Mouse (Mus musculus) heart, embryonic 14.5 days (tissue): ENCODE data around the gene Clasrp. TPM values are rescaled to one million over a fixed set of nuclear protein-coding genes. Genes with fewer than 3 reads are reported as not detected.

Source experiments
- ATAC-seq: fragments of 200-750 bp; cut with Nextera tagmentation; 2 replicates; pipeline ENCODE4 v1.8.0; 2017; ENCODE audit warnings: low read depth, moderate TSS enrichment; ENCODE audit not compliant: insufficient number of reproducible peaks, insufficient read depth, low FRiP score
- H3K27ac ChIP-seq, 2 experiments: fragments of 200-500 bp in 1 of 2; fragments of 300-500 bp in 1 of 2; sonication (generic) in 1 of 2; replicated peaks in 1 of 2; 2 replicates each; pipeline ENCODE4 v1.5.1; 2012 to 2014; ENCODE audit warnings: low read depth in 2 of 2, low read length in 2 of 2, control low read depth in 1 of 2, mild to moderate bottlenecking in 1 of 2, mixed read lengths in 1 of 2; ENCODE audit not compliant: control insufficient read depth in 1 of 2, insufficient read depth in 1 of 2
- H3K27me3 ChIP-seq: fragments of 300-500 bp; sonication (generic); 2 replicates; pipeline ENCODE4 v1.6.1; 2014; ENCODE audit warnings: mild to moderate bottlenecking, low read length, control low read depth; ENCODE audit not compliant: control insufficient read depth, insufficient read depth
- H3K36me3 ChIP-seq: fragments of 300-500 bp; sonication (generic); 2 replicates; pipeline ENCODE4 v1.6.1; 2014; ENCODE audit warnings: mild to moderate bottlenecking, control low read depth, low read length, mixed read lengths; ENCODE audit not compliant: control insufficient read depth, insufficient read depth
- H3K4me1 ChIP-seq, 2 experiments: fragments of 200-500 bp in 1 of 2; fragments of 300-500 bp in 1 of 2; sonication (generic) in 1 of 2; 2 replicates each; pipeline ENCODE4 v1.6.1; 2012 to 2014; ENCODE audit warnings: low read length in 2 of 2, control low read depth in 1 of 2, mixed read lengths in 1 of 2; ENCODE audit not compliant: control insufficient read depth in 2 of 2, insufficient read depth in 2 of 2
- H3K4me2 ChIP-seq: fragments of 300-500 bp; sonication (generic); 2 replicates; pipeline ENCODE4 v1.6.1; 2014; ENCODE audit warnings: mild to moderate bottlenecking, low read length
- H3K4me3 ChIP-seq, 2 experiments: fragments of 200-500 bp in 1 of 2; fragments of 300-500 bp in 1 of 2; sonication (generic) in 1 of 2; 2 replicates each; pipeline ENCODE4 v1.5.1; 2012 to 2014; ENCODE audit warnings: low read length in 2 of 2, mild to moderate bottlenecking in 2 of 2, control low read depth in 1 of 2, low read depth in 1 of 2, moderate library complexity in 1 of 2; ENCODE audit not compliant: control insufficient read depth in 1 of 2, insufficient read depth in 1 of 2
- H3K9ac ChIP-seq: fragments of 300-500 bp; sonication (generic); 2 replicates; pipeline ENCODE4 v1.6.1; 2014; ENCODE audit warnings: mild to moderate bottlenecking, low read length
- H3K9me3 ChIP-seq: fragments of 300-500 bp; sonication (generic); 2 replicates; pipeline ENCODE4 v1.6.1; 2016; ENCODE audit warnings: low read length, control low read depth; ENCODE audit not compliant: control insufficient read depth
- WGBS: fragments of 180-500 bp; shearing (Covaris S2); extraction: QIAGEN DNeasy Blood & Tissue Kit; methylation state at CpG from one replicate; pipeline ENCODE4 v1.1.7; 2014; 5-methylcytosine and 5-hydroxymethylcytosine counted together
- polyA plus RNA-seq: library from polyadenylated mRNA; unstranded; fragments of >200 nt; fragmentation: Nextera tagmentation; extraction: Ambion mirVana; gene quantifications from 2 replicates; pipeline ENCODE4 v1.2.1, GENCODE M21; 2014

Clasrp gene
- polyA plus RNA-seq, 1 experiment from 2014 or later = 29.2 TPM

GRCm38 (mm10) chr7:19562643-19563410 is 41.5 kb downstream of the Clasrp start, which contains the start of gene Ppp1r37:
Gene Ppp1r37 (minus strand): TSS chr7:19563076.
- Histone ChIP-seq H3K9me3 (no peaks in the 10 kb centered on the region), H3K27me3 (no peaks in the 10 kb centered on the region), H3K4me2 (peak within 1 kb of the TSS; percentile 95), H3K9ac (peak within 1 kb of the TSS; percentile 97), H3K27ac (peak within 1 kb of the TSS; percentile 87 to 88), H3K36me3 (peaks cover 35% of the 10 kb centered on the region), H3K4me1 (peaks cover 12 to 42% of the 10 kb centered on the region in 2 experiments), H3K4me3 (peak within 1 kb of the TSS; percentile 75 to 98)
- no peak for ATAC-seq
- 1% methylated on average over 19 of the region's 19 CpGs for WGBS

- Histone ChIP-seq H3K4me1 (peaks cover 16 to 50% of the 10 kb centered on the region in 2 experiments), H3K9ac (peak overlapping the region; percentile 97), H3K9me3 (no peaks in the 10 kb centered on the region), H3K27me3 (no peaks in the 10 kb centered on the region), H3K36me3 (peaks cover 32% of the 10 kb centered on the region), H3K27ac (peak overlapping the region; percentile 87 to 88), H3K4me2 (peak overlapping the region; percentile 95), H3K4me3 (peak overlapping the region; percentile 75 to 98)
- WGBS = under 1% methylated on average over 100 of the region's 102 CpGs
- peak; percentile 83 for ATAC-seq
Observed at GRCm38 (mm10) chr7:19561765-19562642, 42.3 kb downstream of the Clasrp start.

GRCm38 (mm10) chr7:19561431-19561764 is 42.9 kb downstream of the Clasrp start:
- Histone ChIP-seq H3K9me3 (no peaks in the 10 kb centered on the region), H3K36me3 (peaks cover 27% of the 10 kb centered on the region), H3K4me2 (peak overlapping the region; percentile 95), H3K4me1 (peaks cover 20 to 56% of the 10 kb centered on the region in 2 experiments), H3K4me3 (peak overlapping the region; percentile 75 to 98), H3K27ac (peak overlapping the region; percentile 4 to 87; a peak in 3 of 4 replicates), H3K27me3 (no peaks in the 10 kb centered on the region), H3K9ac (peak overlapping the region; percentile 97)
- WGBS = 2% methylated on average over 11 of the region's 11 CpGs
- ATAC-seq = no peak

GRCm38 (mm10) chr7:19560491-19561260 is 43.6 kb downstream of the Clasrp start:
- H3K36me3 ChIP-seq = peaks cover 24% of the 10 kb centered on the region
- H3K27ac ChIP-seq = peak overlapping the region; percentile 4 to 87; a peak in 2 of 4 replicates
- H3K4me2 ChIP-seq = peak overlapping the region; percentile 95
- H3K4me3 ChIP-seq = peak overlapping the region; percentile 75 to 98
- H3K27me3 ChIP-seq = no peaks in the 10 kb centered on the region
- peaks cover 20 to 56% of the 10 kb centered on the region in 2 experiments for H3K4me1 ChIP-seq
- H3K9ac ChIP-seq = peak overlapping the region; percentile 97
- no peak for ATAC-seq
- H3K9me3 ChIP-seq = no peaks in the 10 kb centered on the region
- WGBS = 15% methylated on average over 11 of the region's 11 CpGs

- H3K9ac ChIP-seq = peak overlapping the region; percentile 30; the same call in 1 of the 2 replicates
- H3K36me3 ChIP-seq = peaks cover 22% of the 10 kb centered on the region
- H3K27me3 ChIP-seq = no peaks in the 10 kb centered on the region
- peaks cover 20 to 65% of the 10 kb centered on the region in 2 experiments for H3K4me1 ChIP-seq
- no peak overlapping the region for H3K27ac ChIP-seq
- no peak overlapping the region for H3K4me3 ChIP-seq
- ATAC-seq = no peak
- WGBS = 39% methylated on average over 2 of the region's 2 CpGs
- no peaks in the 10 kb centered on the region for H3K9me3 ChIP-seq
- H3K4me2 ChIP-seq = no peak overlapping the region
Observed at GRCm38 (mm10) chr7:19558965-19559364, 45.3 kb downstream of the Clasrp start.

- Histone ChIP-seq H3K27me3 (no peaks in the 10 kb centered on the region), H3K4me1 (peaks cover 20 to 59% of the 10 kb centered on the region in 2 experiments), H3K9ac (peak overlapping the region; percentile 44; the same call in 1 of the 2 replicates), H3K27ac (no peak overlapping the region), H3K4me2 (no peak overlapping the region), H3K9me3 (no peaks in the 10 kb centered on the region), H3K4me3 (no peak overlapping the region), H3K36me3 (peaks cover 29% of the 10 kb centered on the region)
- 86% methylated on average over 6 of the region's 6 CpGs for WGBS
- ATAC-seq = no peak
Observed at GRCm38 (mm10) chr7:19557982-19558900, 46.0 kb downstream of the Clasrp start.
